Mouse (Mus musculus): ENCODE measurements around the gene Pcp2. TPM values are rescaled to one million over a fixed set of nuclear protein-coding genes. Genes with fewer than 3 reads are reported as not detected.
A peak's percentile ranks its signal among the peaks of the same experiment; 100 is the strongest.

Gene Pcp2
- polyA plus RNA-seq, 1 experiment from 2014 or later: 0.23 TPM

GRCm38 (mm10) chr8:3648268-3648667 is 22.9 kb upstream of the Pcp2 start:
- 94% methylated on average over 1 of the region's 2 CpGs for WGBS
- H3K4me3 ChIP-seq: no peak overlapping the region
- H3K36me3 ChIP-seq: no peaks in the 10 kb centered on the region
- ATAC-seq (ENCODE audit: low FRiP score): no peak
- no peak overlapping the region for H3K9ac ChIP-seq
- H3K9me3 ChIP-seq: no peaks in the 10 kb centered on the region
- no peaks in the 10 kb centered on the region for H3K27me3 ChIP-seq
- no peak overlapping the region for H3K4me2 ChIP-seq
- H3K4me1 ChIP-seq (replicated peaks): no peaks in the 10 kb centered on the region
- H3K27ac ChIP-seq: no peak overlapping the region

DNA sequence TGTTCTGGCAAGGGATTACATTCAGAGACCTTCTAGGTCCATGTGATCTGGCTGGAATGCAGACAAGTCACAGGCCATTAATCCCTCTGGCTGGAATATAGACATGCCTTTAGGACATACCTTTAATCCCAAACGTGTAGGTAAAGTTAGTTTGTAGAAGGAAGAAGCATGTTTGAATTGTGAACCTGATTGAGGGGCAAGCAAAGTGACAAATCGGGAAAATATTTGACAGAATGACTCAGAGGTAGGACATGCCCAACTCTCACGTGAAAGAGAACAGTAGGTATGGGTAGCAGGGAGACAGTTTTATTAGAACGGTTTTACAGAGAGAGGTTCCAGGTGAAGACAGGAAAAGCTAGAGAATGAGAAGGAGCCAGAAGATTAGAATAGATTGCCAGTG is 22.2 kb upstream of the Pcp2 start:
- 86% methylated on average over 4 of the region's 4 CpGs for WGBS
- Histone ChIP-seq H3K4me2 (no peak overlapping the region), H3K27me3 (no peaks in the 10 kb centered on the region), H3K36me3 (no peaks in the 10 kb centered on the region), H3K27ac (no peak overlapping the region), H3K9ac (no peak overlapping the region), H3K4me3 (no peak overlapping the region), H3K9me3 (no peaks in the 10 kb centered on the region), H3K4me1 (replicated peaks) (no peaks in the 10 kb centered on the region)
- no peak for ATAC-seq (ENCODE audit: low FRiP score)

GRCm38 (mm10) chr8:3646824-3647531 is 21.6 kb upstream of the Pcp2 start:
- H3K9ac ChIP-seq: no peak overlapping the region
- H3K36me3 ChIP-seq: no peaks in the 10 kb centered on the region
- H3K27ac ChIP-seq: no peak overlapping the region
- no peak for ATAC-seq (ENCODE audit: low FRiP score)
- no peaks in the 10 kb centered on the region for H3K27me3 ChIP-seq
- no peak overlapping the region for H3K4me3 ChIP-seq
- H3K4me1 ChIP-seq (replicated peaks): no peaks in the 10 kb centered on the region
- H3K9me3 ChIP-seq: no peaks in the 10 kb centered on the region
- WGBS: 85% methylated on average over 6 of the region's 6 CpGs
- H3K4me2 ChIP-seq: no peak overlapping the region

- no peaks in the 10 kb centered on the region for H3K36me3 ChIP-seq
- WGBS: 21% methylated on average over 5 of the region's 5 CpGs
Measured at GRCm38 (mm10) chr8:3645804-3646203, 20.5 kb upstream of the Pcp2 start.

DNA sequence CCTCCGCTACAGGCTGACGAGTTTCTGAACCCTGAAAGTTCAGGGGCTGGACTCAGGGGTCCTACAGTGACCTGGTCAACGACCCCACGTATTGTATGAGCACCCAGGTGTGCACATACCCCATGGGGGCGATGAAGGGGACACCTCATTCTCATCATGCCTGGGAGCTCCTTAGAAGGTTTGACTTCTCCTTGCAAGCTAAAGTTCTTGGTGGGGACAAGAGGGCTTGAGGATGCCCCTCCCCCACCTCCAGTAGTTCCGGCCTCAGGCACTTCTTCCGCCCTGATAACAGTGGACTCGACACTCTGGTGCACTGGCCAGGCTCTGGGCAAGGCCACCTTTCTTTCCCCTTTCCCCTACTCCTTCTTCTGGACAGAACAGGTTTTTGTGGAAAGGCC is 6.1 kb upstream of the Pcp2 start:
- Histone ChIP-seq H3K27ac (no peak overlapping the region), H3K27me3 (peaks cover 13% of the 10 kb centered on the region), H3K4me2 (peak overlapping the region; percentile 72), H3K9ac (peak overlapping the region; percentile 68), H3K9me3 (no peaks in the 10 kb centered on the region), H3K4me3 (peak overlapping the region; percentile 48), H3K4me1 (replicated peaks) (peaks cover 12% of the 10 kb centered on the region), H3K36me3 (no peaks in the 10 kb centered on the region; the same call in 1 of the 2 replicates)
- 20% methylated on average over 8 of the region's 8 CpGs for WGBS
- 0 out of 2 replicates have a peak, but pooled peaks have one; percentile 21 for ATAC-seq (ENCODE audit: low FRiP score)

More at GRCm38 (mm10) chr8:3645804-3646203, 20.5 kb upstream of the Pcp2 start:
- Histone ChIP-seq H3K4me2 (no peak overlapping the region), H3K9me3 (no peaks in the 10 kb centered on the region), H3K4me1 (replicated peaks) (no peaks in the 10 kb centered on the region), H3K4me3 (no peak overlapping the region), H3K27me3 (no peaks in the 10 kb centered on the region), H3K9ac (no peak overlapping the region), H3K27ac (no peak overlapping the region)
- ATAC-seq (ENCODE audit: low FRiP score): no peak

DNA sequence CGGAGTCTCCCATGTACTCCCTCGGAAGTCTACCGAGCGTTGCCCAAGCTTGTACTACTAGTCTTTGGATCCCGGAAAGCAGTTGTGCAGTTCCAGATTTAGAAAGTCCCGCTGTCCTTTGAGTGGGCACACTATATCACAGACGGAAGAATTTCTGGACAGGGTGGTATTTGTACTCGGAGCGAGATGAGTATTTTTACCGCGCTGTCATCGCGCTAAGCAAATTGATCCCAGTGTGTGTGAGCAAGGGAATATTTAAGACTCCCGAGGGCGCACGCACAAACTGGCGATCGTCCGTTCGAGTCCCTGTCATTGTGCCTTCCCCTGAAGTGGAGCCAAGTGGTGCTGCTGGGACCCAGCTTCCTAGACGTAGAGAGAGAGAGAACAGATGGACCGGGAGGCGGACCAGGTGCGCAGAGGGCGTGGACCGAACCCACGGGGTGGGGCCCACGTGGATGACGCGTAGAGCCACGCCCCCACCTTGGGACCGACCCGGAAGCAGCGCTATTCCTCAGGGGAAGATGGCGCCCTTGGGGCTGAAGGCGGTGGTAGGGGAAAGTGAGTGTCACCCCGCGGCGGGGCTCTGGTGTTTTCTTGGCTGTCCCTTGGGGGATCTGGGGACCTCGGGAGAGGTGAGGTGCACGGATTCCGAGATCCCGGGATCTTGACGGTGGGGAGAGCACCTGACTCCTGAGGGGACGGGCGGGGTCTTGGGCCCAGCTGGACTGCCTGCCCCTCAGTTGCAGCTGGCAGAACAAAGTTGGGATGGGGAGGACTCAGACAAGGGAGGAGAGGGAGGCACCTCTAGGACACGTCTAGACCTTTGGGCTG is 5.5 kb upstream of the Pcp2 start, which contains the start of gene Stxbp2:
Stxbp2 (plus strand) TSS at position 309 of the 831 bp plus-strand sequence.
- 6% methylated on average over 47 of the region's 47 CpGs for WGBS
- ATAC-seq (ENCODE audit: low FRiP score): peak; percentile 75
- H3K4me1 ChIP-seq (replicated peaks): peaks cover 12% of the 10 kb centered on the region

GRCm38 (mm10) chr8:3628014-3628413 is 2.7 kb upstream of the Pcp2 start:
- H3K27ac ChIP-seq: no peak overlapping the region
- H3K4me3 ChIP-seq: no peak overlapping the region
- no peak overlapping the region for H3K4me2 ChIP-seq
- H3K27me3 ChIP-seq: peaks cover 13% of the 10 kb centered on the region
- H3K4me1 ChIP-seq (replicated peaks): peaks cover 12% of the 10 kb centered on the region
- H3K36me3 ChIP-seq: peaks cover 4% of the 10 kb centered on the region; the same call in 1 of the 2 replicates
- no peak overlapping the region for H3K9ac ChIP-seq
- H3K9me3 ChIP-seq: no peaks in the 10 kb centered on the region
- WGBS: 35% methylated on average over 5 of the region's 5 CpGs
- no peak for ATAC-seq (ENCODE audit: low FRiP score)

More for the DNA sequence above, 5.5 kb upstream of the Pcp2 start, which contains the start of gene Stxbp2:
- Histone ChIP-seq H3K9ac (peak within 1 kb of the TSS; percentile 68), H3K4me2 (peak within 1 kb of the TSS; percentile 72), H3K27me3 (peaks cover 13% of the 10 kb centered on the region), H3K27ac (no peak within 1 kb of the TSS; the same call in 1 of the 2 replicates), H3K36me3 (no peaks in the 10 kb centered on the region; the same call in 1 of the 2 replicates), H3K4me3 (peak within 1 kb of the TSS; percentile 48), H3K9me3 (no peaks in the 10 kb centered on the region)

- peaks cover 13% of the 10 kb centered on the region for H3K27me3 ChIP-seq
- peaks cover 4% of the 10 kb centered on the region; the same call in 1 of the 2 replicates for H3K36me3 ChIP-seq
- ATAC-seq (ENCODE audit: low FRiP score): no peak
- no peak overlapping the region for H3K27ac ChIP-seq
- WGBS: 62% methylated on average over 5 of the region's 5 CpGs
- no peaks in the 10 kb centered on the region for H3K9me3 ChIP-seq
- H3K4me3 ChIP-seq: no peak overlapping the region
- H3K9ac ChIP-seq: no peak overlapping the region
- H3K4me1 ChIP-seq (replicated peaks): peaks cover 17% of the 10 kb centered on the region
- no peak overlapping the region for H3K4me2 ChIP-seq
Measured at GRCm38 (mm10) chr8:3626971-3627370, 1.6 kb upstream of the Pcp2 start.

DNA sequence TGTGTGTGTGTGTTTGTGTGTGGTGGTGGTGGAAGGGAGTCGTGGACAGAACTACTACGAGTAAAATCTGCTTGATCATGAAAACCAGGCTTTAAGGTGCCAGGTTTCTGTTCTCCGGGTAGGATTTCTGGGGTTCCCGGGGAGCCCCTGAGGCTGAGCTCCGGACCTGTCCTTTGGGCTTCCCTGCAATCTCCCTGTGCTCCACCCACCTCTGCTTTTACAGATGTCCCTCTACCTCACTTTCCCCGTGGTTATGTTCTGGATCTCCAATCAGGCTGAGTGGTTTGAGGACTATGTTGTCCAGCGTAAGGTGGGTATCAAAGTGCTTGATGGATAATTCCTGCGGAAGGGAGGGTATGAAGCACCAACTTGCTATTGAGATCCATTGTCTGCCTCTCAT is 3.2 kb downstream of the Pcp2 start:
- 68% methylated on average over 8 of the region's 8 CpGs for WGBS
- Histone ChIP-seq H3K4me2 (peak overlapping the region; percentile 76), H3K9me3 (no peaks in the 10 kb centered on the region), H3K27ac (no peak overlapping the region), H3K9ac (peak overlapping the region; percentile 77), H3K27me3 (no peaks in the 10 kb centered on the region), H3K4me3 (peak overlapping the region; percentile 85), H3K4me1 (replicated peaks) (peaks cover 24% of the 10 kb centered on the region), H3K36me3 (peaks cover 21% of the 10 kb centered on the region)
- ATAC-seq (ENCODE audit: low FRiP score): no peak

DNA sequence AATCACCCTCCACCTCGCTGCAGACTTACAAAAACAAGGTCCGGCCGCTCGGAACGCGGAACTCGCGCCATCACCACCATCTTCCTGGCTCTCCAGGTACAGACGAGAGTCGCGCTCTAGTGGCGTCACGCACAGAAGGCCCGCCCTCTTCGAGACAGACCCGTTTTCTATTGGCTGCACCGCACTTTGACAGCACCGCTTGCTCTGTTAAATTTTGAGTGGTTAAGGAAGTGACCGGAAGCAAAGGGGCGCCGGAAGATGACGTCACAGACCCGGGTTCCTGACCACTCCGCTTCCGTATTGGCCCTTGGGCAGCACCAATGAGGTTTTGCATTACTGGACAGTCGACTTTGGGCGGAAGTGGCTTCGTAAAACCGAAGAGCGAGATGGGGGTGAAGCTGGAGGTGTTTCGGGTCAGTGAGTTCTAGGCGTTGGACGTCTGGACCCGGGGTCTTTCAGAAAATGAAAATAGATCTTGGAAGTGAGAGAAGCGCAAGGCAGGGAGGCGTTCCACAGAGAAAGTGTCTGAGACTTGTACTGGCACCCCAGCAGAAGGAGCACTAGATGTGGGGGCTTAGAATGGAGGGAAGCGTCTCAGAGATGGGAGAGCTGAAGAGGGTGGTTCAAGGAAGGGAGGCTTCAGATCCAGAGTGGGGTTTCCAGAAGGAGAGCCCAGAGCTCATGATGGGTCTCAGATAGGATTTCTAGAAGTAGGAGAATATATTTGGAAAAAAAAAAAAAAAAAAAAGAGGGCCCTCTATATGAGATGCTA is 4.0 kb downstream of the Pcp2 start, which contains the start of the genes Xab2 and Pet100:
Xab2 (minus strand) TSS at position 118 of the 772 bp plus-strand sequence.
Pet100 (plus strand) TSS at position 350 of the 772 bp plus-strand sequence.
- peaks cover 27% of the 10 kb centered on the region for H3K36me3 ChIP-seq
- peak within 1 kb of the TSS; percentile 85 for H3K4me3 ChIP-seq
- peak within 1 kb of the TSS; percentile 81 for H3K9ac ChIP-seq
- peaks cover 24% of the 10 kb centered on the region for H3K4me1 ChIP-seq (replicated peaks)
- peak within 1 kb of the TSS; percentile 93 for H3K4me2 ChIP-seq
- peak; percentile 97 for ATAC-seq (ENCODE audit: low FRiP score)
- H3K9me3 ChIP-seq: no peaks in the 10 kb centered on the region
- under 1% methylated on average over 37 of the region's 37 CpGs for WGBS
- H3K27ac ChIP-seq: no peak within 1 kb of the TSS; the same call in 1 of the 2 replicates
- H3K27me3 ChIP-seq: no peaks in the 10 kb centered on the region

DNA sequence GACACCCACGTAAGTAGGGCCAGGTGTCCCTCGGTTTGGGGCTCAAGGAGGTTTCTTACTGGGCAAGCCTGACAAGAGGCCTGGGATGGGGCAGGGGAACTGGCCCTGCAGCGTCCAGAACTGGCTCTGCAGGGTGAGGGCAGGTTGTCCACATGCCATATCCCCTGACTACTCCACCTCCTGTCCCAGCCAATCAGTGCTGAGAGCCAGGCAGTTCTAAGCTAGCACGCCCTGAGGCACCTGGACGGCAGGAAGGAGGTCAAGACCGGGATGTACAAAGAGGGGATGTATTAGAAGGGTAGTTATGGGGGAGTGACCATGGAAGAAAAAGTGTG is 15.6 kb downstream of the Pcp2 start:
- ATAC-seq (ENCODE audit: low FRiP score): no peak
- WGBS: 92% methylated on average over 6 of the region's 6 CpGs
- H3K9ac ChIP-seq: no peak overlapping the region

More for the DNA sequence above, 15.6 kb downstream of the Pcp2 start:
- H3K36me3 ChIP-seq: peaks cover 100% of the 10 kb centered on the region
- H3K4me3 ChIP-seq: no peak overlapping the region
- H3K27me3 ChIP-seq: no peaks in the 10 kb centered on the region
- no peaks in the 10 kb centered on the region for H3K4me1 ChIP-seq (replicated peaks)
- no peaks in the 10 kb centered on the region for H3K9me3 ChIP-seq
- no peak overlapping the region for H3K27ac ChIP-seq
- H3K4me2 ChIP-seq: no peak overlapping the region

Data from hindbrain, embryonic 13.5 days (tissue).